Mouse (Mus musculus): Measurements from ENCODE around the gene B4galnt4. TPM values are rescaled to one million over a fixed set of nuclear protein-coding genes. Genes with fewer than 3 reads are reported as not detected.
"Not testable (repeated sequence)": the region's sequence is repeated elsewhere in the genome, so short reads cannot be mapped to it uniquely, and the experiment has no call there.

B4galnt4 gene
- total RNA-seq (2021) (1 to 10 TPM; 1.4 to 3.0 TPM), polyA plus RNA-seq (2012; rRNA removed) (1.7 and 5.1 TPM in 2 replicates)
- long read RNA-seq: 0 reads

- peak; percentile 84 for DNase-seq
These were observed at the start of gene B4galnt4 for GRCm38 (mm10) chr7:141060426-141061242. Gene B4galnt4 (plus strand): TSS chr7:141061104.

- DNase-seq: peak; percentile 6
These were observed 49.6 kb upstream of the B4galnt4 start for GRCm38 (mm10) chr7:141011238-141011770.

GRCm38 (mm10) chr7:141016707-141017697 is 43.9 kb upstream of the B4galnt4 start:
- DNase-seq: no peak

GRCm38 (mm10) chr7:141017824-141018223 is 43.1 kb upstream of the B4galnt4 start, which contains the start of gene Ifitm6:
Gene Ifitm6 (minus strand): TSS chr7:141017924.
- DNase-seq: not testable (repeated sequence)

- DNase-seq: no peak
These were observed 41.9 kb upstream of the B4galnt4 start for GRCm38 (mm10) chr7:141019028-141019427.

- DNase-seq: no peak
These were observed 39.1 kb upstream of the B4galnt4 start for GRCm38 (mm10) chr7:141021489-141022449.

GRCm38 (mm10) chr7:141024865-141025838 is 35.8 kb upstream of the B4galnt4 start:
- DNase-seq: no peak

- no peak for DNase-seq
These were observed 34.7 kb upstream of the B4galnt4 start for GRCm38 (mm10) chr7:141026097-141026739.

GRCm38 (mm10) chr7:141026740-141027098 is 34.2 kb upstream of the B4galnt4 start:
- DNase-seq: no peak

- no peak for DNase-seq
These were observed 32.1 kb upstream of the B4galnt4 start, which contains the start of gene Gm17387 for GRCm38 (mm10) chr7:141028831-141029230. Gene Gm17387 (plus strand): TSS chr7:141029131.

GRCm38 (mm10) chr7:141030390-141030789 is 30.5 kb upstream of the B4galnt4 start:
- no peak for DNase-seq

GRCm38 (mm10) chr7:141032458-141033167 is 28.3 kb upstream of the B4galnt4 start:
- no peak for DNase-seq

GRCm38 (mm10) chr7:141036624-141037023 is 24.3 kb upstream of the B4galnt4 start:
- DNase-seq: not testable (repeated sequence)

- no peak for DNase-seq
These were observed 22.5 kb upstream of the B4galnt4 start for GRCm38 (mm10) chr7:141038090-141039032.

GRCm38 (mm10) chr7:141039386-141040107 is 21.4 kb upstream of the B4galnt4 start:
- no peak for DNase-seq

GRCm38 (mm10) chr7:141040867-141041606 is 19.9 kb upstream of the B4galnt4 start:
- no peak for DNase-seq

Measured in adrenal gland, adult 2 months (tissue).